Mouse (Mus musculus) lung, postnatal 0 days (tissue): ENCODE results near the gene 1700042G07Rik. TPM values are rescaled to one million over a fixed set of nuclear protein-coding genes. Genes with fewer than 3 reads are reported as not detected.
"Not testable (repeated sequence)": the region's sequence is repeated elsewhere in the genome, so short reads cannot be mapped to it uniquely, and the experiment has no call there.

Experiments used
- ATAC-seq: fragments of 200-750 bp; cut with Nextera tagmentation; 2 replicates; pipeline ENCODE4 v1.8.0; 2017; ENCODE audit warnings: moderate library complexity
- DNase-seq: peaks from one replicate; pipeline ENCODE4 v3.0.0-alpha.2; 2016; ENCODE audit warnings: low spot score
- H3K27ac ChIP-seq: fragments of 300-500 bp; sonication (generic); 2 replicates; pipeline ENCODE4 v1.5.1; 2014; ENCODE audit warnings: antibody characterized with exemption, mild to moderate bottlenecking, low read length, mixed read lengths
- H3K27me3 ChIP-seq: fragments of 300-500 bp; sonication (generic); replicated peaks from 2 replicates; pipeline ENCODE4 v1.6.1; 2014; ENCODE audit warnings: low read length, mixed read lengths; ENCODE audit not compliant: insufficient read depth
- H3K36me3 ChIP-seq: fragments of 300-500 bp; sonication (generic); 2 replicates; pipeline ENCODE4 v1.6.1; 2014; ENCODE audit warnings: low read length, mixed read lengths; ENCODE audit not compliant: insufficient read depth
- H3K4me1 ChIP-seq: fragments of 300-500 bp; sonication (generic); 2 replicates; pipeline ENCODE4 v1.6.1; 2014; ENCODE audit warnings: antibody characterized with exemption, low read depth, low read length, mixed read lengths; ENCODE audit not compliant: insufficient read depth
- H3K4me2 ChIP-seq: fragments of 300-500 bp; sonication (generic); replicated peaks from 2 replicates; pipeline ENCODE4 v1.6.1; 2014; ENCODE audit warnings: low read depth, mild to moderate bottlenecking, low read length, moderate library complexity, mixed read lengths
- H3K4me3 ChIP-seq: fragments of 300-500 bp; sonication (generic); 2 replicates; pipeline ENCODE4 v1.5.1; 2014; ENCODE audit warnings: low read depth, low read length
- H3K9ac ChIP-seq: fragments of 300-500 bp; sonication (generic); replicated peaks from 2 replicates; pipeline ENCODE4 v1.6.1; 2014; ENCODE audit warnings: low read depth, mild to moderate bottlenecking
- H3K9me3 ChIP-seq: fragments of 300-500 bp; sonication (generic); 2 replicates; pipeline ENCODE4 v1.6.1; 2016; ENCODE audit warnings: low read length, mixed read lengths
- CTCF ChIP-seq: IDR thresholded peaks from 2 replicates; pipeline ENCODE4 v1.5.1; 2016; ENCODE audit warnings: antibody characterized with exemption, mild to moderate bottlenecking
- EP300 ChIP-seq: IDR thresholded peaks from 2 replicates; pipeline ENCODE4 v1.6.1; 2016; ENCODE audit warnings: antibody characterized with exemption, mild to moderate bottlenecking, control low read depth
- WGBS: fragments of 180-500 bp; shearing (Covaris S2); extraction: QIAGEN DNeasy Blood & Tissue Kit; methylation state at CpG from one replicate; pipeline ENCODE4 v1.1.7; 2014; 5-methylcytosine and 5-hydroxymethylcytosine counted together
- polyA plus RNA-seq: library from polyadenylated mRNA; unstranded; fragments of >200 nt; fragmentation: Nextera tagmentation; extraction: Ambion mirVana; gene quantifications from 2 replicates; pipeline ENCODE4 v1.2.1, GENCODE M21; 2015

1700042G07Rik gene
- polyA plus RNA-seq, 1 experiment from 2014 or later: not detected

GRCm38 (mm10) chr4:116217046-116217445, 43.9 kb downstream of the 1700042G07Rik start:
- ATAC-seq: no peak
- no peaks in the 10 kb centered on the region for H3K27me3 ChIP-seq
- no peaks in the 10 kb centered on the region for H3K4me1 ChIP-seq
- no peak overlapping the region for H3K27ac ChIP-seq
- no peak for DNase-seq
- H3K4me2 ChIP-seq: no peak overlapping the region
- no peaks in the 10 kb centered on the region for H3K9me3 ChIP-seq
- no peaks in the 10 kb centered on the region for H3K36me3 ChIP-seq
- 27% methylated on average over 2 of the region's 2 CpGs for WGBS
- TF ChIP-seq CTCF (no peak), EP300 (no peak)
- no peak overlapping the region for H3K4me3 ChIP-seq
- H3K9ac ChIP-seq: no peak overlapping the region

- H3K27me3 ChIP-seq, H3K9ac ChIP-seq: not testable (repeated sequence)
- WGBS: 92% methylated on average over 1 of the region's 1 CpGs
These were observed 44.5 kb downstream of the 1700042G07Rik start for GRCm38 (mm10) chr4:116217661-116218060.

GRCm38 (mm10) chr4:116219056-116219455, 45.9 kb downstream of the 1700042G07Rik start:
- DNase-seq: no peak
- 74% methylated on average over 1 of the region's 1 CpGs for WGBS
- Histone ChIP-seq H3K4me2 (no peak overlapping the region), H3K36me3 (no peaks in the 10 kb centered on the region), H3K4me3 (no peak overlapping the region), H3K9me3 (no peaks in the 10 kb centered on the region), H3K27me3 (no peaks in the 10 kb centered on the region), H3K27ac (no peak overlapping the region), H3K4me1 (no peaks in the 10 kb centered on the region), H3K9ac (no peak overlapping the region)
- TF ChIP-seq CTCF: no peak
- TF ChIP-seq EP300: no peak
- no peak for ATAC-seq

More at GRCm38 (mm10) chr4:116217661-116218060, 44.5 kb downstream of the 1700042G07Rik start:
- H3K27ac ChIP-seq, H3K36me3 ChIP-seq, DNase-seq, H3K4me3 ChIP-seq, H3K9me3 ChIP-seq, H3K4me2 ChIP-seq, ATAC-seq, H3K4me1 ChIP-seq: not testable (repeated sequence)

DNA sequence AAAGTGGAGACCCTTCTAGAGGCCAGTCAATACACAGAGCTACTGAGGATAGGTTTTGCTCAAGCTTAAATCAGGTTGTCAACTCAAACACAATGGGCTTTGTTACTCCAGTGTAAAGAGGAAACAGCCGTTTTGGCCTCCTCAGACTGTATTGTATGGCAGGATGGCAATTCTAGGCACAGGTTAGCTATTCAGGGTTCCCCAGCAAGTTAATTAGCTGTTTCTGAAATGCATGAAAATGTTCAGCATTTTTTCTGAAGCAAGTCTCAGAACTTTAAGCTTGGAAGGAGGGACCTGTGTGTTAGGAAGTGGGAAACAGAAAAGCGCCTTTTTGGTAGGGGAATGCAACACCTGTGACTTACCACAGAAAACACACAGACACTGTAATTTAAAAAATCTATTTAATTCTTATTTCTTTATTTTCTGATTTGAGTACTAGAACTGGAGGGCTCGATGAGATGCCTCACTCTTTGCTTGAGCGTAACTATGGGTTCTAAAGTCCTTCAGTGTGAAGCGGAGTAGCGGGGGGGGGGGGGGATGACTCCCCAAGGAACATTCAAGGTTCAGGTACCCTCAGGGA, 47.0 kb downstream of the 1700042G07Rik start:
- Histone ChIP-seq H3K9me3 (no peaks in the 10 kb centered on the region), H3K9ac (peak overlapping the region; percentile 66), H3K27me3 (no peaks in the 10 kb centered on the region), H3K4me2 (peak overlapping the region; percentile 84), H3K4me1 (no peaks in the 10 kb centered on the region), H3K27ac (peak overlapping the region; percentile 95), H3K36me3 (no peaks in the 10 kb centered on the region), H3K4me3 (peak overlapping the region; percentile 67)
- ATAC-seq: no peak
- DNase-seq: peak; percentile 18
- 7% methylated on average over 6 of the region's 6 CpGs for WGBS
- TF ChIP-seq CTCF: no peak
- no peak for TF ChIP-seq EP300

DNA sequence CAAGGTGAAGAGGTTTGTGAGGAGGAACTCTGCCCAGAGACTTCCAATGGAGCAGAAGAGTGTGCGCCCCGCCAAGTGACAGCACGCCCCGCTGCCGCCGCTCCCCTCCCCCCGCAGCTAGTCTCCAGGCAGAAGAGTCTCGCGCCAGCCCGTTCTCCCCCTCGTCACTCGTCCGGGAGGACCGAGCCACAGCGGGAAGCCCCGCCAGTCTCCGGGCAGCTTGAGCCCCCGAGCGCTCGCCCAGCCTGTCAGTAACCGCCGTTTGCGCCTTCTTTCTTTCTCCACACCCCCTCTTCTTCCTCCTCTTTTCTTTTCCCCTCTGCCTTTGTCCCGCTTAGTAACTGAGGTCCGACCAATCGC, 47.6 kb downstream of the 1700042G07Rik start:
- ATAC-seq (peak; percentile 53), DNase-seq (no peak)
- Histone ChIP-seq H3K9me3 (no peaks in the 10 kb centered on the region), H3K27ac (peak overlapping the region; percentile 95), H3K36me3 (no peaks in the 10 kb centered on the region), H3K9ac (peak overlapping the region; percentile 66), H3K27me3 (no peaks in the 10 kb centered on the region), H3K4me2 (peak overlapping the region; percentile 84), H3K4me1 (no peaks in the 10 kb centered on the region), H3K4me3 (peak overlapping the region; percentile 67)
- TF ChIP-seq CTCF (no peak), EP300 (no peak)
- 5% methylated on average over 19 of the region's 26 CpGs for WGBS

DNA sequence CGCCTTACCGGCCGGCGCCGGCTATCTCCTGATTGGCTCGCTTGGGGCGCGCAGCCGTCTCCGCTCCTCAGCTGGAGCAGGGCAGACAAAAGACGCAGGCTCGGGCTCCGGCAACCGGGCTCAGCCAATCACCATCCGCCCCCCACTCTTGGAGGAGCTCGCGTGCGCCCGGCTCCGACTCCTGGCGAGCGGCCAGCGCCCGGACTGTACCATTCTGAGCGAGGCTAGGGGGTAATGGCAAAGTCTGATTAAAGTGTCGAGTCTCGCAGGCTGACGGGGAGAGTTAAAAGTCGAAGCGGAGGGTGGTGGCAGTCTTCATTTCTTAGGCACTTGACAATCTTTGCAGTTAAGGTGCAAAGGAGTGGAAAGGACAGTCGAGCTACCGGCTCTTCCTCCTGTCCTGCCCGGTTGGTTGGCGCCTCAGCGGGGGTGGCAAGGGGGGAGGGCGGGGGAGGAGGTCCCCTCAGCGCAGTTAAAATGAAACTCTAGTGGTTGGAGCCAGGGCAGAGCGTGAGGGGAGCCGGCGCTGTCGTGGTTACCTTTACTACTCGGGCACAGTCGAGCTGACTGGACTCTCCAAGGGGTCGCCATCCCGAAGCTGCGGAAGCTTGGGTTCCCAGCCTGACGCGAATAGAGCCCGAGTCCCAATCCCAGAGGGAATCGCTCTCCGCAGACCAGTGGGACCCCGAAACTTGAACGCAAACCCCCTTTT, 48.1 kb downstream of the 1700042G07Rik start, which contains the start of gene Pik3r3:
Gene Pik3r3, plus strand, starts transcription at position 479 of the 712 bp plus-strand sequence.
- Histone ChIP-seq H3K4me3 (peak within 1 kb of the TSS; percentile 67), H3K9ac (peak within 1 kb of the TSS; percentile 75), H3K9me3 (no peaks in the 10 kb centered on the region), H3K36me3 (no peaks in the 10 kb centered on the region), H3K27me3 (no peaks in the 10 kb centered on the region), H3K4me1 (no peaks in the 10 kb centered on the region), H3K4me2 (peak within 1 kb of the TSS; percentile 84), H3K27ac (peak within 1 kb of the TSS; percentile 96)
- DNase-seq (peak; percentile 100), ATAC-seq (peak; percentile 100)
- peak; percentile 83 for TF ChIP-seq EP300
- TF ChIP-seq CTCF: no peak
- under 1% methylated on average over 53 of the region's 53 CpGs for WGBS
